Mouse (Mus musculus) liver, embryonic 14.5 days (tissue): Measurements from ENCODE around the gene Tgfbr3. TPM values are rescaled to one million over a fixed set of nuclear protein-coding genes. Genes with fewer than 3 reads are reported as not detected.

ENCODE experiments used
- ATAC-seq: fragments of 200-750 bp; cut with Nextera tagmentation; 2 replicates; pipeline ENCODE4 v1.8.0; 2017; ENCODE audit warnings: moderate number of reproducible peaks, mild to moderate bottlenecking, moderate library complexity; ENCODE audit not compliant: insufficient read depth
- DNase-seq, 3 experiments: peaks; one replicate each; pipeline ENCODE4 v3.0.0-alpha.2; 2012 to 2013; ENCODE audit warnings: low read depth in 3 of 3, low spot score in 3 of 3
- H3K27ac ChIP-seq: fragments of 300-500 bp; sonication (generic); 2 replicates; pipeline ENCODE4 v1.5.1; 2014; ENCODE audit warnings: moderate library complexity, mild to moderate bottlenecking, control low read depth, inconsistent platforms
- H3K27me3 ChIP-seq: fragments of 300-500 bp; sonication (generic); 2 replicates; pipeline ENCODE4 v1.6.1; 2014; ENCODE audit warnings: mild to moderate bottlenecking, low read length, moderate library complexity; ENCODE audit not compliant: control insufficient read depth, insufficient read depth
- H3K36me3 ChIP-seq: fragments of 300-500 bp; sonication (generic); replicated peaks from 2 replicates; pipeline ENCODE4 v1.6.1; 2014; ENCODE audit warnings: low read depth; ENCODE audit not compliant: control insufficient read depth, insufficient read depth
- H3K4me1 ChIP-seq, 2 experiments: fragments of 200-500 bp in 1 of 2; fragments of 300-500 bp in 1 of 2; sonication (generic) in 1 of 2; replicated peaks; 2 replicates each; pipeline ENCODE4 v1.6.1; 2012 to 2014; ENCODE audit warnings: antibody characterized with exemption in 1 of 2, inconsistent platforms in 1 of 2, low read length in 1 of 2; ENCODE audit not compliant: control insufficient read depth in 2 of 2, insufficient read depth in 2 of 2
- H3K4me2 ChIP-seq: fragments of 300-500 bp; sonication (generic); 2 replicates; pipeline ENCODE4 v1.6.1; 2014; ENCODE audit warnings: low read depth, mild to moderate bottlenecking, control low read depth, moderate library complexity
- H3K4me3 ChIP-seq, 2 experiments: fragments of 200-500 bp in 1 of 2; fragments of 300-500 bp in 1 of 2; sonication (generic) in 1 of 2; 2 replicates each; pipeline ENCODE4 v1.5.1; 2012 to 2014; ENCODE audit warnings: low read depth in 2 of 2, low read length in 2 of 2, mild to moderate bottlenecking in 2 of 2, control low read depth in 1 of 2, inconsistent platforms in 1 of 2, moderate library complexity in 1 of 2; ENCODE audit not compliant: insufficient read depth in 1 of 2
- H3K9ac ChIP-seq: fragments of 300-500 bp; sonication (generic); replicated peaks from 2 replicates; pipeline ENCODE4 v1.6.1; 2014; ENCODE audit warnings: mild to moderate bottlenecking, control low read depth, moderate library complexity
- H3K9me3 ChIP-seq: fragments of 300-500 bp; sonication (generic); 2 replicates; pipeline ENCODE4 v1.6.1; 2016; ENCODE audit warnings: low read length, mixed read lengths; ENCODE audit not compliant: control insufficient read depth
- CTCF ChIP-seq: IDR thresholded peaks from 2 replicates; pipeline ENCODE4 v1.5.1; 2016; ENCODE audit warnings: antibody characterized with exemption, low read depth, control low read depth
- EP300 ChIP-seq: IDR thresholded peaks from 2 replicates; pipeline ENCODE4 v1.6.1; 2016; ENCODE audit warnings: antibody characterized with exemption, low read depth
- WGBS: fragments of 180-500 bp; shearing (Covaris S2); extraction: QIAGEN DNeasy Blood & Tissue Kit; methylation state at CpG from one replicate; pipeline ENCODE4 v1.1.7; 2014; ENCODE audit not compliant: insufficient replicate concordance; 5-methylcytosine and 5-hydroxymethylcytosine counted together
- polyA plus RNA-seq, 2 experiments: library from polyadenylated mRNA; depleted of rRNA in 1 of 2; stranded (reverse) in 1 of 2; unstranded in 1 of 2; fragments of >200 nt; fragmentation: Nextera tagmentation in 1 of 2; extraction: Ambion mirVana in 1 of 2; gene quantifications; 2 replicates each; pipeline versions ENCODE4 v1.2.1 to v1.2.3; 2012 to 2014

The Tgfbr3 gene
- polyA plus RNA-seq, 2 experiments: 4.3 to 7.5 TPM

GRCm38 (mm10) chr5:107106793-107107192, 182.6 kb downstream of the Tgfbr3 start:
- 68% methylated on average over 12 of the region's 12 CpGs for WGBS
- H3K4me1 ChIP-seq: peaks cover 0 to 12% of the 10 kb centered on the region in 2 experiments; a peak in 2 of 4 replicates
- H3K9ac ChIP-seq: no peak overlapping the region
- DNase-seq: no peak
- H3K27me3 ChIP-seq: no peaks in the 10 kb centered on the region
- H3K4me2 ChIP-seq: no peak overlapping the region
- H3K9me3 ChIP-seq: no peaks in the 10 kb centered on the region
- TF ChIP-seq CTCF: no peak
- TF ChIP-seq EP300: no peak
- no peak overlapping the region for H3K27ac ChIP-seq
- no peak for ATAC-seq
- H3K36me3 ChIP-seq: no peaks in the 10 kb centered on the region
- H3K4me3 ChIP-seq: no peak overlapping the region

- TF ChIP-seq CTCF: no peak
- no peak for TF ChIP-seq EP300
Observed at GRCm38 (mm10) chr5:107106139-107106538, 183.3 kb downstream of the Tgfbr3 start.

GRCm38 (mm10) chr5:107103591-107103990, 185.8 kb downstream of the Tgfbr3 start:
- ATAC-seq (no peak), DNase-seq (no peak)
- no peaks in the 10 kb centered on the region for H3K27me3 ChIP-seq
- peaks cover 0 to 2% of the 10 kb centered on the region in 2 experiments; a peak in 1 of 4 replicates for H3K4me1 ChIP-seq
- H3K27ac ChIP-seq: no peak overlapping the region
- no peak for TF ChIP-seq EP300
- TF ChIP-seq CTCF: no peak
- H3K4me2 ChIP-seq: no peak overlapping the region
- H3K9me3 ChIP-seq: no peaks in the 10 kb centered on the region
- no peak overlapping the region for H3K9ac ChIP-seq
- H3K4me3 ChIP-seq: no peak overlapping the region
- WGBS: 77% methylated on average over 2 of the region's 2 CpGs
- H3K36me3 ChIP-seq: no peaks in the 10 kb centered on the region

More at GRCm38 (mm10) chr5:107106139-107106538, 183.3 kb downstream of the Tgfbr3 start:
- no peak for DNase-seq
- H3K27ac ChIP-seq: no peak overlapping the region
- H3K36me3 ChIP-seq: no peaks in the 10 kb centered on the region
- H3K27me3 ChIP-seq: no peaks in the 10 kb centered on the region
- H3K9ac ChIP-seq: no peak overlapping the region
- peaks cover 0 to 12% of the 10 kb centered on the region in 2 experiments; a peak in 2 of 4 replicates for H3K4me1 ChIP-seq
- H3K4me2 ChIP-seq: no peak overlapping the region
- no peak overlapping the region for H3K4me3 ChIP-seq
- WGBS: 50% methylated on average over 2 of the region's 2 CpGs
- no peak for ATAC-seq
- H3K9me3 ChIP-seq: no peaks in the 10 kb centered on the region

GRCm38 (mm10) chr5:107102916-107103315, 186.5 kb downstream of the Tgfbr3 start:
- no peak for ATAC-seq

GRCm38 (mm10) chr5:107101684-107102083, 187.7 kb downstream of the Tgfbr3 start:
- Histone ChIP-seq H3K4me2 (no peak overlapping the region), H3K9ac (no peak overlapping the region), H3K27ac (no peak overlapping the region), H3K4me3 (no peak overlapping the region), H3K27me3 (no peaks in the 10 kb centered on the region), H3K9me3 (no peaks in the 10 kb centered on the region), H3K4me1 (peaks cover 7 to 9% of the 10 kb centered on the region in 2 experiments; a peak in 3 of 4 replicates), H3K36me3 (no peaks in the 10 kb centered on the region)
- 64% methylated on average over 4 of the region's 4 CpGs for WGBS
- TF ChIP-seq CTCF: no peak
- no peak for TF ChIP-seq EP300
- no peak for DNase-seq
- no peak for ATAC-seq

More at GRCm38 (mm10) chr5:107102916-107103315, 186.5 kb downstream of the Tgfbr3 start:
- peaks cover 0 to 2% of the 10 kb centered on the region in 2 experiments; a peak in 2 of 4 replicates for H3K4me1 ChIP-seq
- no peak overlapping the region for H3K4me2 ChIP-seq
- no peak overlapping the region for H3K9ac ChIP-seq
- H3K9me3 ChIP-seq: no peaks in the 10 kb centered on the region
- 66% methylated on average over 4 of the region's 4 CpGs for WGBS
- H3K27me3 ChIP-seq: no peaks in the 10 kb centered on the region
- no peak overlapping the region for H3K4me3 ChIP-seq
- no peak for TF ChIP-seq CTCF
- no peak for TF ChIP-seq EP300
- H3K27ac ChIP-seq: no peak overlapping the region
- H3K36me3 ChIP-seq: no peaks in the 10 kb centered on the region
- no peak for DNase-seq
